Mouse (Mus musculus) gastrocnemius, postnatal 14 days (tissue): Measurements from ENCODE around the gene Heatr4. TPM values are rescaled to one million over a fixed set of nuclear protein-coding genes. Genes with fewer than 3 reads are reported as not detected.
"Not testable (repeated sequence)": the region's sequence is repeated elsewhere in the genome, so short reads cannot be mapped to it uniquely, and the experiment has no call there.

ENCODE experiments used
- DNase-seq: peaks from one replicate; pipeline ENCODE4 v3.0.0; 2021; ENCODE audit warnings: mixed read lengths
- intact Hi-C: fragments of 180-260 bp; cut with DNase I; formaldehyde crosslinking; loops from one replicate; pipeline ENCODE4 v1.15.1; 2025; ENCODE audit warnings: low total_unique reads
- total RNA-seq, 2 experiments: library from RNA; stranded (reverse); gene quantifications; 2 replicates each; pipeline ENCODE4 v1.2.3; 2021

Gene Heatr4
- total RNA-seq, 2 experiments from 2014 or later, result not detected

DNA sequence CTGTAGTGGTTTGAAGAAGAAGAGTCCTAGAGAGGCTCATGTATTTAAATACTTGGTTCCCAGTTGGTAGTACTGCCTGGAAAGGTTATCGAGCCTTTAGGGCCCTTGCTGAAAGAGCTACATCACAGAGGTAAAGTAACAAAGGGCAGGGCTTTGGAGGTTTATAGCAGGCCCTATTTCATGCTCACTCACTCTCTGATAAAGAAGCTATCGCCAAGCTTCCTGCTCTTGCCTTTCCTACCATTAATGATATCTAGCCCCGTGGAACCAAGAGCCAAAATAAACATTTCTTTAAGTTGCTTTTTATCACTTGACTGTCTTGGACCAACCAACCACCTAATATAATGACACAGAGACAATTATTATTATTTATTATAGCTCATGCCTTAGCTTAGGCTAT, 15.8 kb upstream of the Heatr4 start:
- no peak for DNase-seq
- intact Hi-C loops, result no loop called here

DNA sequence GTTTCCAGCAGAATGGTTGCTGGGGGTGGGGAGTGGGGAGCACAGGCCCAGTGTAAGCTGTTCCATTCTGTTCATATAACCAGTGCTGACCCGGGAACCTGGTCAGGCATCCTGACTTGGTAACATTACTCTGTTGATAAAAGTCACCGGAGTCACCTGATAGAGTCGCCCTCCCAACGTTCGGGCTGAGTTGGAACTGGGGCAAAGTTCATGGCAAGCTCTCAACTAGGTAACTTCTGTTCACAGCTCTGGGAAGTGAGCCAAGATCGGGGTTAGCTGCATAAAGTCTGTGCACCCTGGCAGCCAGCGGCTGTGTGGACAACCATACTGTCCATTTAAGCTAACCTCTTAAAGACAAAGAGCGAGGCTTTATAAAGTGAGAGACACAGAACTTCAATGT, 14.6 kb upstream of the Heatr4 start:
- intact Hi-C loops, result not testable (repeated sequence)
- DNase-seq, result peak; percentile 54

DNA sequence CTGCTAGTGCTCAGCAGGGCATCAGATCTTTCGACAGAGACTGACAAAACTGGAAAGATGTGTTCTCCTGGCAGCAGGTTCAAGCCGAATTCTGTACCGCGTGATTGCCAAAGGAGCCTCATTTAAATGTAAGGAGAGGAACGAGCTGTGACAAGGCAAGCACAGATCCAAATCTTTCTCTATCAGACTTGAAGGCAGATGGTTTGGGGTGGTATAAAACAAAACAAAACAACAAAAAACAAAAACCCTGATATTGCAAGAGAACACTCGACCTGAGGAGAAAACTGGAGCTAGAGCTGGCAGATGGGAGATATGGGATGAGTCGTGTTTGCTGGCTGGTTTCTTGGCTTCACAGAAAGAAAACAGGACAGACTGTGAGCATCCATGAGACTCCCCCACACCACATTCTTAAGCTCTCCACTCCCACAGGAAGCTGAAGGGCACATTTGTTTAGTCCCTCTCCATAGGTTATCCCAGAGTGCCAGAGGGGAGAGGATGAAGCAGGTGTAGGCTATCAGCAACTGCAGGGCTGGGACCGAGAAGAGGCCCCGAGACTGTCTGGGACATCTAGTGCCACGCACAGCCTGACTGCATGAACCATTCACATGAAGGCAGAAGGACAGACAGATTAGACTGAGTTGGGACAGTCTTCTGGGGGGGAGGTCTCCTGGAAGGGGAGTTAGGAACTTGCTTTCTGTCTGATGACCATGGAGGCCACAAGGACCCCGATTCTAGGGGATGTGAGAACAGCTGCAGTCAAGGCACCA, 13.9 kb upstream of the Heatr4 start:
- intact Hi-C loops, result no loop called here

DNA sequence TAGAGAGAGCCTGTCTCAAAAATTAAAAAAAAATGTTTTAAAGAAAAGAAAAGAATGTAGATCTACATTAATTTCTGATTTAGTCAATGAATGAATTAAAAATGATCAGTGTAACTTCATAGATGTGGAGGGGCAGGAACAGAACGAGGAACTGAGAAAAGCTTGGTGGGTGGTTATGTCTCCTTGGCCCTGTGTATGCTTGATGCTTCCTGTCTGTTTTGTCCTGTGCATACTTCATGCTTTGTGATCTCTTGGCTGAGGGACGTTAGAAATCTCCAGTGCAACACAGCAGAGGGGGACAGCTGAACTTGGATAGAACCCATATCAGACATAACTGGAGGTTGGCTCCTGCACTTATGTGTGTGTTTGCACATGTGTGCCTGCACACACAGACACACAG, 12.6 kb upstream of the Heatr4 start:
- intact Hi-C loops, result no loop called here
- no peak for DNase-seq

More for the DNA sequence above, 13.9 kb upstream of the Heatr4 start:
- no peak for DNase-seq

DNA sequence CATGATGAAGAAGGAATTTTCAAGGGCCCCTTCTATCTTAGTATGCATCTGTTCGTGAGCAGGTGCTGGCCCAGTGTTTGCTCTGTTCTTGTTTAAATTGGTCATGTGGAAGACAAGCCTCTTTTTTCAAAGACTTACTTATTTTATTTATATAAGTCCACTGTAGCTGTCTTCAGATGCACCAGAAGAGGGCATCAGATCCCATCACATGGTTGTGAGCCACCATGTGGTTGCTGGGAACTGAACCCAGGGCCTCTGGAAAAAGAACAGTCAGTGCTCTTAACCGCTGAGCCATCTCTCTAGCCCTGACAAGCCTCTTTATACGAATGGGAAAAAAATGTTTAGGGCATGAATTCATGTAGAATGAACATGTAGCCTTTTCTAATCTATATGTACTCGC, 4.7 kb upstream of the Heatr4 start:
- intact Hi-C loops, result no loop called here
- no peak for DNase-seq

DNA sequence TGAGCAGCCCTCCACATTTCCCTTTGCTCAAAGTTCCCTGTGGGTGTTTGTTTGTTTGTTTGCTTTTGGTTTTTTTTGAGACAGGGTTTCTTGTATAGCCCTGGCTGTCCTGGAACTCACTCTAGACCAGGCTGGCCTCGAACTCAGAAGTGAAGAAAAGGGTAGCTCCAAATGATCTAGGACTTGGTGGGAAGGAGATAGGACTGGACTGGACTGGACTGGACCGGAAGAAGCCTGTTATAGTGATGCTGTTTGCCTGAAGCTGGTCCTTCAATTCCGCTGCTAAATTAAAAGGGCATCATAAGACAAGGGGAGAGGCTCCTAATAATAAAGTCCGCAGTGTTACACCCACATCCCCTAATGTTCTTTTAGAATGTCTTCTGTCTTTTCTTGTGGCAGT, 3.8 kb upstream of the Heatr4 start:
- intact Hi-C loops, result no loop called here
- no peak for DNase-seq

DNA sequence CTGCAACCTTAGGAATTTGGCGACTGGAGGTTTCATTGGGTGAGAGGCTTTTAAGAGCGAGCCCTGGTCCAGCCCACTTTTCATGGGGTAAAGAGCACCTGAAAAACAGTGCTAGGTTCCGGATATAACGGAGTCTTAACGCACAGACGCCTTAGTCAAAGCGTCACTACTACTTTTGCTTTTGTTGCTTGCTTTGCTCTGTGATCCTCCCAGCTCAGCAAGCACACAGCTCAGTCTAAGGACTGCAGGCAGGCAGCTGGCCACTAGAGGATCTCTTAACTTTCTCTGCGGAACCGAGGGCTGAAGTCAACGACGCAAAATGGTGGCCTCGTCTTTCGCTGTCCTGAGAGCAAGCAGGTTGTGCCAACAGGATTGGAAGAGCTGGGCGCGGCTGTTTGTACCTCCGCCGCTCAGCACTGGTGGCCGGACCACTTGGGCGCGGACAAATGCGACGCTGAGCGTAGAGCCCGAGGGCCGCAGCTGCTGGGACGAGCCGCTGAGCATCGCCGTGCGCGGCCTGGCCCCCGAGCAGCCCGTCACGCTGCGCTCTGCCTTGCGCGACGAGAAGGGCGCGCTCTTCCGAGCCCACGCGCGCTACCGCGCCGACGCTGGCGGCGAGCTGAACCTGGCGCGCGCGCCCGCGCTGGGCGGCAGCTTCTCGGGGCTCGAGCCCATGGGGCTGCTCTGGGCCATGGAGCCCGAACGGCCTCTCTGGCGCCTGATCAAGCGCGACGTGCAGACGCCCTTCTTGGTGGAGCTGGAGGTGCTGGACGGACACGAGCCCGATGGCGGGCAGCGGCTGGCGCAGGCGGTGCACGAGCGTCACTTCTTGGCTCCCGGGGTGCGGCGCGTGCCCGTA, 3.2 kb upstream of the Heatr4 start, which contains the start of gene Acot2:
TSS of gene Acot2 (plus strand) at position 279 of the 859 bp plus-strand sequence.
- DNase-seq, result peak; percentile 76
- intact Hi-C loops, result no loop called here

DNA sequence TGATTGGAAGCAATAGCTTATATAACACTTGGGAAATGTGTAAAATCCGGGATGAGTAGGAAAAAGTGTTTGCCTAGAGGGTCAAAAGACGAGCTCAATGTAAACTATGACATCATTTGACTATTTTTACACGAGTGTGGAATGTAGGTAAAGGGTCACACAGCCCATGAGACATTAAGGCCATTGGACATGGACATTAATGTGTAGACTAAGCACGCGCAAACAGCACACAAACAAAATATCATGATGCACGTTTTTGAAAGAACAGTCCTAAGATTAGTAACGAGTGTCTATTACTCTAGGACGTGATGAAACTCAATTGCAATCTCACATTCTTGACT, 2.6 kb upstream of the Heatr4 start:
- DNase-seq, result no peak
- intact Hi-C loops, result no loop called here

DNA sequence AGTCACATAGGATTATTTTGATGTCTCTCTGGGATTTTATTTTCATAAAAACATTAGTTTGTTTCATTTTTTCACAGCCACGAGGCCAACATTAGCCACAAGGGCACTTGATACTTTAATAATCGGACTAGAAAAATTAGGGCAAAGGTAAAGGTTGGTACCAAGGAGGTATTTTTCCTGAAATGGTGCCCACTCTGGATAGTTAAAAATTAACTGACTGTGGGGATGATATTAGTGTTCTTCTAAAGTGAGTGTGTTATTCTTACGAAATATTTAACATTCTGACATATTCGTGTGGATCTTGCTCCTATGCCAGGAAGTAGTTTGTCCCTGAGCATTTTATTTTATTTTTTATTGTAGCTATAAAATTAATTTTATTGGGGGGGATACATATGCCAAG, 3.0 kb downstream of the Heatr4 start:
- no peak for DNase-seq
- intact Hi-C loops, result no loop called here

DNA sequence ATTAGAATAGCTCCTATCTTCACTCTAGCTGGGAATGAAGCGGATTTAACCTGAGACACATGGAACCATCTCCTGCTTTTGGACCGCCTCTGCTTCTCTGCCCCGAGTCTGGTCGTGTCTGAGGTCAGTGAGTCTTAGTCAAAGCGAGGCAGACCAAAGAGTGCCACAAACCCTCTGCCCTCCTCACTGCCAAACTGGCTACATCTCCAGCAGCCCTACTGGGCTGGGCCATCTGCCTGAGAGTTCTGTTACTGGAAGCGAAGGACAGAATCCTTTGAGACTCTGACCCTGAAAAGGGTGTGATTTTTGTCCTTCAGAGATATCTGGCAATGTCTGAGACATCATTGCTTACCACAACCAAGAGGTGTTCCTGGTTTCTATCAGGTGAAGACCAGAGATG, 5.8 kb downstream of the Heatr4 start:
- DNase-seq, result no peak
- intact Hi-C loops, result loop anchor here (5.0 kb wide), 1 partner anchor 53 kb away; no protein-coding TSS in a partner anchor

DNA sequence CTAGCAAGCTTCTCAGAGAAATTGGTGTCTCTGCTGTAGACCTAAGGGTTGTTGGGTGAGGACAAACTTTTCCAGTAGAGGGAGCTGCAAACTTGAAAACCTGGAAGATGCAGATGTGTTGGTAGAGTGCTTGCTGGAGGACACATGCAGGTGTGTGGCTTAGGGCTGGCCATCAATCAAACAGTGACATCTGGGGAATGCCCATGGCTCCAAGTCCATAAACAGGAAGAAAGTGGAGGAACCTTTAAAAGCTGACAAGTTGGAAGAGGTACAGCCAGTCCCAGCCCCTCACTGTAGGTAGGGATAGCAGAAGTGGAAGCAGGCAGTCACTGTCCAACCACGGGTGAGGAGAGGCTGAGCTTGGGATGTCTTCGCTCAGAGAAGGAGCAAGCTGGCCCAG, 12.5 kb downstream of the Heatr4 start:
- intact Hi-C loops, result loop anchor here (5.0 kb wide), 1 partner anchor 90 kb away; no protein-coding TSS in a partner anchor
- DNase-seq, result no peak

DNA sequence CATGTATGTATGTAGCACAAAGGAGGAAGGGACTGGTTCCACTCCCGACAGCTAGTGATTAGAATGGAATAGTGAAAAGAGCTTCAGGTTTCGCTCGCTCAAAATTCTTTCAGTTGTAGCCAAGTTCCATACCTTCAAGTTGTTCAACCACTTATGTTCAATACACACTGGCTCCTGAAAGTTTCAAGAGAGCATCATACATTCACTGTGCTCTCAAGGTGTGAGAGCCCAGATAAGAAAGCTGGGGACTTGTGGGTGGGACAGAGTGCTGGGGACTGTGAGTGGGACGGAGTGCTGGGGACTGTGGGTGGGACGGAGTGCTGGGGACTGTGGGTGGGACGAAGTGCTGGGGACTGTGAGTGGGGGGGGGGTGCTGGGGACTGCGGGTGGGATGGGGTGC, 19.4 kb downstream of the Heatr4 start:
- intact Hi-C loops, result no loop called here
- DNase-seq, result no peak

DNA sequence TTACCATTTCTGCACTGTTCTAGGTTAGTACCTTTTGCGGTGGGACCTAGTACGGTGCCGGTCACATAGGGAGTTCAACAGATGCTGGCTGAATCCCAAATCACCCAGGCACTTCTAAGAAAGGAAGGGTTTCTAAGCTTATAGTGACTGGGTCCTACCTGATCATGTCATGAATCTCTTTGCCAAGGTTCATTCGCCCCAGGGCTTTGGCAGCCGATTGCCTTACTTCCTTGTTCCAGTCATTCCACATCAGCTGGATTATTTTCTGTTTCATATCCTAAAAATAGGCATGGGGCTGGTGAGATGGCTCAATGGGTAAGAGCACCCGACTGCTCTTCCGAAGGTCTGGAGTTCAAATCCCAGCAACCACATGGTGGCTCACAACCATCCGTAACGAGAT, 26.4 kb downstream of the Heatr4 start:
- intact Hi-C loops, result no loop called here
- DNase-seq, result no peak

DNA sequence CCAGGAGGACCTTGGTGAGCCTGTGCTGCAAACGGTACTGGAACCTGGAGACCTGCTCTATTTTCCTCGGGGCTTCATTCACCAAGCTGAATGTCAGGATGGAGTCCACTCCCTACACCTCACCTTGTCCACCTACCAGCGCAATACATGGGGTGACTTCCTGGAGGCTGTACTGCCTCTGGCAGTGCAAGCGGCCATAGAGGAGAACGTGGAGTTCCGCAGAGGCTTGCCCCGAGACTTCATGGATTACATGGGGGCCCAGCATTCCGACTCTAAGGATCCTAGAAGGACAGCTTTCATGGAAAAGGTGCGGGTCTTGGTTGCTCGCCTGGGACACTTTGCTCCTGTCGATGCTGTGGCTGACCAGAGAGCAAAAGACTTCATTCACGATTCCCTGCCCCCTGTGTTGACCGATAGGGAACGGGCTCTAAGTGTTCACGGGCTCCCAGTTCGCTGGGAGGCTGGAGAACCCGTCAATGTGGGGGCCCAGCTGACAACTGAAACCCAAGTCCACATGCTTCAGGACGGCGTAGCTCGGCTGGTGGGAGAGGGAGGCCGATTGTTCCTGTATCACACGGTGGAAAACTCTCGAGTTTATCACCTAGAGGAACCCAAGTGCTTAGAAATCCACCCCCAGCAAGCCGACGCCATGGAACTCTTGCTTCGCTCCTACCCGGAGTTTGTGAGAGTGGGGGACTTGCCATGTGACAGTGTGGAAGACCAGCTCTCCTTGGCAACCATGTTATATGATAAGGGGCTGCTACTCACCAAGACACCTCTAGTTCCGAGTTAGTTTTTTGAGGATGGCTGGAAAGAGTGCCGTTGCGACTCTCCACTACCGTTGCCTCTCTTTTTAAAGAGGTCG, 32.7 kb downstream of the Heatr4 start:
- no peak for DNase-seq
- intact Hi-C loops, result no loop called here

DNA sequence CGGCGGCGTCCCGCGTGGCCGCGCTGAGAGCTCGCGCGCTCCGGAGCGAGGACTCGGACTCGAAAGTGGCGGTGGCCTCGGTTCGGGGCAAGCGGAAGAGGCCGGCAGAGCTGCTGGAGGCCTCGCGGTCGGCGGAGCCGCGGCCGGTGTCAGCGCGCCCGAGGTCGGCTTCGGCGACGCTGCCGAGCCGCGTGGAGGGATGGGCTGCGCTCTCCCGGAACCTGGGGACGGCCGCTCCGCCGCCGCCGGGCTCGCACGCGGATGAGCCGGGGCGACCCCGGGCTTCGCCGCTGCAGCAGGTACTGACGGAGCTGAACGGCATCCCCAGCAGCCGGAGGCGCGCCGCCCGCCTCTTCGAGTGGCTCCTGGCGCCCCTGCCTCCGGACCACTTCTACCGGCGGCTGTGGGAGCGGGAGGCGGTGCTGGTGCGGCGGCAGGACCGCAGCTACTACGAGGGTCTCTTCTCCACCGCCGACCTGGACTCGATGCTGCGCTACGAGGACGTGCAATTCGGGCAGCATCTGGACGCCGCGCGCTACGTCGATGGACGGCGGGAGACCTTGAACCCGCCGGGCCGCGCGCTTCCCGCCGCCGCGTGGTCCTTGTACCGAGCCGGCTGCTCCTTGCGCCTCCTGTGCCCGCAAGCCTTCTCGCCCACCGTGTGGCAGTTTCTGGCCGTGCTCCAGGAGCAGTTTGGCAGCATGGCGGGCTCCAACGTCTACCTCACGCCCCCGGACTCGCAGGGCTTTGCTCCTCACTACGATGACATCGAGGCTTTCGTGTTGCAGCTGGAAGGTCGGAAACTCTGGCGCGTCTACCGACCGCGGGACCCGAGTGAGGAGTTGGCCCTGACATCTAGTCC, 33.6 kb downstream of the Heatr4 start:
- peak; percentile 19 for DNase-seq
- intact Hi-C loops, result no loop called here

DNA sequence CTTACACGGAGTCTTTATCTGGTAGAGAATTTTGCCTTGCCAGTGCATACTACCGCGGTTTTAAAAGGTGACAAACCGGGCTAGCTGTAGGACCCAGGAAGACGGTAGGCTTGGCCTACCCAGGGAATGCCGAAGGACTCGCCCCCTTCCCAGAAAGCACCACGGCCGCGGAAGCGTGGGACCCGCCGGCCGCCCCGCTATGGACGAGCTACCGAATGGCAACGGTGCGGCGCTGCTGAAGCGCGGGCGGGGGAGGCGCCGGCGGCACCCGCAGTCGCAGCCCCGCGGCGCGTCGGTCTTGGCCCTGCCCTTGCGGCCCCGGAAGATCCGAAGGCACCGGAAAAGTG, 34.2 kb downstream of the Heatr4 start, which contains the start of gene Riox1:
TSS of gene Riox1 (plus strand) at position 116 of the 347 bp plus-strand sequence.
- intact Hi-C loops, result no loop called here
- peak; percentile 85 for DNase-seq

DNA sequence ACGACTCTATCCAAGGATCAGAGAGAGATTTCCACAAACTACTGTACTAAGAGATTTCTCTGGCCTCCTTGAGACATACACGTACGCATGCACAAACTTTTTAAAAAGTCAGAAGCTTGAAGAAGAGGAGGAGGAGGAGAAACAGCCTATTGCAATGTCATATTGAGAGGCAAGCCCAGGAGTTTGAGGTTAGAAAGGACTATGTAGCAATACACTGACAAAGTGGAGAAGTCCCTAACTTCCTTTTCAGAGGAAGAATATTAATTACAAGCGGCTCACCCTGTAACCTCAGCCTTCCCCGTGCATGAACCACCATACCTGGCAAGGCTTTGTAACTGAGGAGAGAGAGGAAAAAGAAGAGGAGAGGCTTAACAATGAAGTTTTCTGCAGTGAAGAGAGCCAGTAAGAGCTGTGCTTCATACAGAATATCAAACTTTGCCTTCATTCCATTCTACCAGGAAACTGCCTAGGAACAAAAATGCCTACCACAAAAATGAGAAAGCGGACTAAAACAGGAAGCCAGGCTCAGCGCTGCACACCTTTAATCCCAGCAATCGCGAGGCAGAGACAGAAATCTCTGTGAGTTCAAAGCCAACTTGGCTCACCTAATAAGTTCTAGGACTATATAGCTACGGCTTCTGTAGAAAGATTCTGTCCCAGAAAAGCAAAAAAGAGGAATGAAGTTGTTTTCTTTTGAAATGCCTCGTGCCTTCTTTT, 34.7 kb downstream of the Heatr4 start:
- no peak for DNase-seq
- intact Hi-C loops, result no loop called here

DNA sequence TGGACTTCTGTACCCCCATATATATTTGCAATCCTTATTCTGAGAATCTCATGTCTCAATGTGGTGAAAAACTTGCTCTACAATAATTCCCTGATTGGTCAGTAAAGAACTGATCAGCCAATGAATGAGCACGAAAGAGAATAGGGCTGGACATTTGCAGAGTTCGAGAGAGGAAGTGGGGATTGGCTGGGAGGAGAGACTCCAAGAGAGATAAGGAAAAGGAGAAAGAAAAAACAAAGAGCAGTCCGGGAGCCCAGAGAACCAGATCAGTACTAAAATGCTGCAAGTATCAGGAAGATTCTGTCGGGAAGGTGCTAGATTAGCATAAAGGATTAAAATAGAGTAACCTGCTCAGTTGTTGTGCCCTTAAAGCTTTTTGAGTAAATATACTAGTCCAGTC, 35.6 kb downstream of the Heatr4 start:
- no peak for DNase-seq
- intact Hi-C loops, result no loop called here
